Mouse (Mus musculus) liver, embryonic 16.5 days (tissue): Measurements from ENCODE around the gene Dlg3. TPM values are rescaled to one million over a fixed set of nuclear protein-coding genes. Genes with fewer than 3 reads are reported as not detected.
A peak's percentile ranks its signal among the peaks of the same experiment; 100 is the strongest.

ENCODE experiments used
- ATAC-seq: fragments of 200-750 bp; cut with Nextera tagmentation; 2 replicates; pipeline ENCODE4 v1.8.0; 2017; ENCODE audit warnings: low read depth, mild to moderate bottlenecking, moderate number of reproducible peaks, moderate library complexity
- H3K27ac ChIP-seq: fragments of 300-500 bp; sonication (generic); 2 replicates; pipeline ENCODE4 v1.5.1; 2014; ENCODE audit warnings: mild to moderate bottlenecking, low read length
- H3K27me3 ChIP-seq: fragments of 300-500 bp; sonication (generic); 2 replicates; pipeline ENCODE4 v1.6.1; 2014; ENCODE audit warnings: low read depth, low read length, mixed read lengths; ENCODE audit not compliant: control insufficient read depth, insufficient read depth
- H3K36me3 ChIP-seq: fragments of 300-500 bp; sonication (generic); 2 replicates; pipeline ENCODE4 v1.6.1; 2014; ENCODE audit warnings: mild to moderate bottlenecking; ENCODE audit not compliant: control insufficient read depth, insufficient read depth
- H3K4me1 ChIP-seq: fragments of 300-500 bp; sonication (generic); 2 replicates; pipeline ENCODE4 v1.6.1; 2014; ENCODE audit warnings: low read depth, low read length, mixed read lengths; ENCODE audit not compliant: control insufficient read depth
- H3K4me2 ChIP-seq: fragments of 300-500 bp; sonication (generic); 2 replicates; pipeline ENCODE4 v1.6.1; 2014; ENCODE audit warnings: low read depth, low read length, mixed read lengths
- H3K4me3 ChIP-seq: fragments of 300-500 bp; sonication (generic); 2 replicates; pipeline ENCODE4 v1.5.1; 2014; ENCODE audit warnings: low read depth, mild to moderate bottlenecking, low read length
- H3K9ac ChIP-seq: fragments of 300-500 bp; sonication (generic); 2 replicates; pipeline ENCODE4 v1.6.1; 2014; ENCODE audit warnings: low read depth, low read length
- H3K9me3 ChIP-seq: fragments of 300-500 bp; sonication (generic); replicated peaks from 2 replicates; pipeline ENCODE4 v1.6.1; 2016; ENCODE audit warnings: low read length; ENCODE audit not compliant: control insufficient read depth
- WGBS: fragments of 180-500 bp; shearing (Covaris S2); extraction: QIAGEN DNeasy Blood & Tissue Kit; methylation state at CpG from one replicate; pipeline ENCODE4 v1.1.7; 2014; ENCODE audit not compliant: insufficient replicate concordance; 5-methylcytosine and 5-hydroxymethylcytosine counted together
- polyA plus RNA-seq: library from polyadenylated mRNA; unstranded; fragments of >200 nt; fragmentation: Nextera tagmentation; extraction: Ambion mirVana; gene quantifications from 2 replicates; pipeline ENCODE4 v1.2.1, GENCODE M21; 2015

Dlg3 gene
- polyA plus RNA-seq, 1 experiment from 2014 or later, result 0.72 TPM

DNA sequence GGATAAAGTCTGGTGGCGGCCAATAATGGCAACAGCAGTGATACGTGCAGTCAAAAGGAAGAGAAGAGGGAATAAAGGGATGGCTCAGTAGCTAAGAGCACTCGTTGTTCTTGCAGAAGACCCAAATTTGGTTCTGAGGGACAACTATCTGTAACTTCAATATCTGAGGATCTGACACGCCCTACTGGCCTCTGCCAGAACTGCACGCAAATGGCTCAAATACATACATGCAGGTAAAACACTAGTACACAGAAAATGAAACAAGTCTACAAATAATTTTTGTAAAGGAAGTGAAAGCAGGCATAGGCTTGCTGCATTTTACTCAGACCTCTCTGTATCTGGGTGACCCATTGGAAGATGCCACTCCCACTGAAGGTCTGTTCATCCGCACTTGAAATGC lies 1.7 kb upstream of the Dlg3 start:
- H3K9me3 ChIP-seq, result no peaks in the 10 kb centered on the region
- no peak overlapping the region for H3K4me3 ChIP-seq
- no peaks in the 10 kb centered on the region for H3K4me1 ChIP-seq

DNA sequence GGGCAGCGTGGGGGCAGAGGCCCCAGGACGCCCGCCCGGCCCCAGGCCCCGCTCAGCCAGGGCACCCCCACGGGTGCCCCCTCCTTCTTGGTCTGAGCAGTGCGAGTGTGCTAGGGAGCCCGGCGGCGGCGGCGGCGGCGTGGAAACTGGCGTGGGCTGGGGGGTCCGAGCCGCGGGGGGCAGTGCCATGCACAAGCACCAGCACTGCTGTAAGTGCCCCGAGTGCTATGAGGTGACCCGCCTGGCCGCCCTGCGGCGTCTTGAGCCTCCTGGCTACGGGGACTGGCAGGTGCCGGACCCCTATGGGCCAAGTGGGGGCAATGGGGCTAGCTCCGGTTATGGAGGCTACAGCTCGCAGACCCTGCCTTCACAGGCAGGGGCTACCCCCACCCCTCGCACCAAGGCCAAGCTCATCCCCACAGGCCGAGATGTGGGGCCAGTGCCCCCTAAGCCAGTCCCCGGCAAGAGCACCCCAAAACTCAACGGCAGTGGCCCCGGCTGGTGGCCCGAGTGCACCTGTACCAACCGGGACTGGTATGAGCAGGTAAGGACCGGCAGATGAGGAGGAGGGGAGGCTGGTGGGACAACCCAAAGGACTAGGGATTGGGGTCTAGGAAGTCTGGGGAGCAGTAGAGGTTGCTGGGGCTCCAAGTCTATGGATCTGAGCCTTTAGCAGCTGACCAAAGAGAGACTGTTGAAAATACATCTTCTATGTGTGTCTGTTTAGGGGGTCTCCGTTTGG lies 534 bp downstream of the Dlg3 start:
- Histone ChIP-seq H3K36me3 (no peaks in the 10 kb centered on the region), H3K9me3 (no peaks in the 10 kb centered on the region), H3K27ac (no peak overlapping the region), H3K4me2 (peak overlapping the region; percentile 39), H3K4me3 (no peak overlapping the region), H3K27me3 (peaks cover 23% of the 10 kb centered on the region), H3K4me1 (no peaks in the 10 kb centered on the region), H3K9ac (no peak overlapping the region)
- 33% methylated on average over 26 of the region's 36 CpGs for WGBS
- ATAC-seq, result no peak

More for the DNA sequence above, 1.7 kb upstream of the Dlg3 start:
- H3K36me3 ChIP-seq, result no peaks in the 10 kb centered on the region
- no peak overlapping the region for H3K27ac ChIP-seq
- H3K9ac ChIP-seq, result no peak overlapping the region
- WGBS, result 57% methylated on average over 6 of the region's 6 CpGs
- H3K4me2 ChIP-seq, result no peak overlapping the region
- peaks cover 23% of the 10 kb centered on the region for H3K27me3 ChIP-seq
- no peak for ATAC-seq

DNA sequence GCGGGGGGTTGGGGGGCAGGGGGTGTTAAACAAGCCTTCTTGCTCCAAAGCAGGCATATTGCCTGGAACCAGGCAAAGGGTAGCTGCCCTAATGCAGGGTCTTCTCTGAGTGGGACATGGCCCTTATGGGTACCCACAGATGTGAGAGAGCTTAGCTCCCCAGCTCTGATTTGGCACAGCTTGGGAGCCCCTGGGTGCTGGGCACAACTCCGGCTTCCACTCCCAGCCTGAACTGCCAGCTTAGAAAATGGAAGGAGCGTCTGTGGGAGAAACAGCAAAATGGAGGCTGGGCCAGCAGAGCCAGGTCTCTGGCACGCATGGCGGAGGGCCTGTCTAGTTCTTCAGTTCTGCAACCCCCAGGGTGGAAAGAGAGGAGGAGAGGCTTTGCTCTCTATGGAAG lies 1.8 kb downstream of the Dlg3 start:
- H3K27me3 ChIP-seq, result peaks cover 23% of the 10 kb centered on the region
- no peak overlapping the region for H3K27ac ChIP-seq
- no peaks in the 10 kb centered on the region for H3K9me3 ChIP-seq
- 59% methylated on average over 5 of the region's 5 CpGs for WGBS
- no peak overlapping the region for H3K4me2 ChIP-seq
- ATAC-seq, result no peak
- no peaks in the 10 kb centered on the region for H3K36me3 ChIP-seq
- no peak overlapping the region for H3K4me3 ChIP-seq
- no peak overlapping the region for H3K9ac ChIP-seq
- no peaks in the 10 kb centered on the region for H3K4me1 ChIP-seq

DNA sequence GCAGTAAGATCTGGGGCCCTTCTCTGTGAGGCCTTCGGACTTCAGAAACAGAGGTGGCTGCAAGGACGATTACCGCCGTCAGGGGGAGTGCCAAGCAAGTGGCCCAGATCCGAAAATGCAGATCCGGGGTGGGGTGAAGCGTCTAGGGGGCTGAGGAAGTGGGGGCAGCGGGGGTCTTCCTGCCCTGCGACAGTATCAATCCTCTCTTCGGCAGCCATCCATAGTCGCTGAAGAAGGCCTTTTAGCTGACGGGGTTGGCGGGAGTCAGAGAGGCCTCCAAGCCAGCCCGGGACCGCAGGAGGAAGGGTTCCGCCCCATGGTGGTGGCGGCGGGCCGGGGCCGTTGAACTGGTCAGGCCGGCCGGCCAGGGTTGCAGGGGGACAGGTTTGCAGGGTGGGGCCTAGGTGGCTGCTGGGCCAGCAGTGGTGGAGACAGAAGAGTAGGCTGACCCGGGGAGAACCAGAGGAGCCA lies 6.9 kb downstream of the Dlg3 start:
- no peaks in the 10 kb centered on the region for H3K36me3 ChIP-seq
- no peak for ATAC-seq
- no peaks in the 10 kb centered on the region for H3K9me3 ChIP-seq
- H3K9ac ChIP-seq, result peak overlapping the region; percentile 37; the same call in 1 of the 2 replicates
- H3K27ac ChIP-seq, result no peak overlapping the region
- no peaks in the 10 kb centered on the region for H3K4me1 ChIP-seq
- peak overlapping the region; percentile 53 for H3K4me3 ChIP-seq
- WGBS, result 17% methylated on average over 23 of the region's 23 CpGs
- no peaks in the 10 kb centered on the region for H3K27me3 ChIP-seq
- H3K4me2 ChIP-seq, result peak overlapping the region; percentile 53

DNA sequence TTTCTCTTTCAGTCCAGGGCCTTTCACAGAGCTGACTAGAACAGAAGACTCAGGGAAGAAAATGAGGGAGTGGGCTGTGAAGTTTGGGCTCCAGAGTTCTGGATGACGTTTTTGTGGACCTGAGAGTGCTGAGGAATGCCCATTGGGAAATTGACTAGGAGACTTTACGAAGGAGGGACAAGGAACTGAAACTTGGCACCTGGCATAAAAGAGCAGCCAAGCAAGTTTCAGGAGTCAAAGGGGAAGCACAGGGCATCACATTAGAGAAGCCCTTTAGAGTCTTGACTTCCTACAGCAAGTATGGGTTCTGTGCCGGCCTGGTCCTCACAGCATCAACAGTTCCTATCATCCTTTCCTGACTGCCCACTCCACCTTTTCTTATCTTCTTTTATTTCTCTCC lies 7.9 kb downstream of the Dlg3 start:
- ATAC-seq, result no peak
- H3K27me3 ChIP-seq, result no peaks in the 10 kb centered on the region
- no peaks in the 10 kb centered on the region for H3K9me3 ChIP-seq
- H3K4me1 ChIP-seq, result no peaks in the 10 kb centered on the region
- H3K4me2 ChIP-seq, result no peak overlapping the region
- no peak overlapping the region for H3K4me3 ChIP-seq
- no peak overlapping the region for H3K27ac ChIP-seq
- no peaks in the 10 kb centered on the region for H3K36me3 ChIP-seq
- no peak overlapping the region for H3K9ac ChIP-seq
- 70% methylated on average over 3 of the region's 3 CpGs for WGBS

DNA sequence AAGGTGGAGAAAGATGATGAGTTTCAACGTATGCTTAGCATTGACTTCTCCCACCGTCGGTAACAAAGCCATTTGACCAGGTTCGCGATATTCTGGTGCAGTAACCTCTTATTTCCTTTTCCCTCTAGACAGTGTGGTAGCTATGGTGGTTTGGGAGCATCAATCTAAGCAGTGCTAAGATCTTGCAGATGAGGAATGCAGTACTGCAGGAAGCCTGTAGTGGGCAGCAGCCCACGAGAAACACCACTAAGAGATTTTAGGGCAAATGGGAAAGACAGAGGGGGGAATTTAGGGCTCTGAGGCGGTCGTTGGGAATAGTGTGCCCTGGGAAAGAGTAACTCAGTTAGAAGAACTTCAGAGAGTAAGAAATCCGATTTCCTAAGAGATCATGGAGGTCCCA lies 9.0 kb downstream of the Dlg3 start:
- ATAC-seq, result 0 out of 2 replicates have a peak, but pooled peaks have one; percentile 25
- Histone ChIP-seq H3K36me3 (no peaks in the 10 kb centered on the region), H3K27ac (no peak overlapping the region), H3K9me3 (no peaks in the 10 kb centered on the region), H3K4me1 (no peaks in the 10 kb centered on the region), H3K27me3 (no peaks in the 10 kb centered on the region), H3K9ac (no peak overlapping the region), H3K4me2 (peak overlapping the region; percentile 47), H3K4me3 (peak overlapping the region; percentile 55)
- WGBS, result 14% methylated on average over 9 of the region's 9 CpGs

DNA sequence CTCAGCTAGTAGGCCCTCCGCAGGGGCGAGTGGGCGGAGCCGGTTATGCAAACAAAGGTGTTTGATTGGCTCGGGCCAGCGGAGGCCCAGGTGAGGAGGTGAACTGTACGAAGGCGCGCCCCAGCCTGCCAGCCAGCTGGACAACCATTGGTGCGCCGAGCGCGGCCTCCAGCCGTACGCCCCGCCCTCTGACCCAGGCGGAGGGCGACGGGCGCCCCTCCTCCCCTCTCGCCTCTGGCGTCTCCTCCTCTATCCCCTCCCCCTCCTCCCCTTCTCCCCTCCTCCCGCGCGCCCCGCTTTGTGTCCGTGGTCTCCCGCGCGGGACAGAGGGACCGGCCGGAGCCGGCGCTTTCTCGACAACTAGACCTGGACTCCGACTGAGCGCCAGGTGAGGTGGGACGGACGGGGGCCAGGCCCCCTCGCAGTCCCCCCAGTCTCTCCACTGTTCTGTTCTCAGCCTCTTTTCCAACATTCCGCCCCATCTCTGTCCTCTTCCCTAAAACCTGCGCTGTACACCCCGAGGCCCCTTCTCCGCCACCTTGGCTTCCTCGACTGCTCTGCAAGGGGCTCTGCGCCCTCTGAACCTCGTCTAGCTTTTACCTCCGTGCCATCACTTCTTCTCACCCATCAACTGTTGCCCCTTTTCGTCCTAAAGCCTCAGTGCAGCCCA lies 9.6 kb downstream of the Dlg3 start:
- H3K36me3 ChIP-seq, result no peaks in the 10 kb centered on the region
- no peak overlapping the region for H3K27ac ChIP-seq
- no peaks in the 10 kb centered on the region for H3K4me1 ChIP-seq
- no peaks in the 10 kb centered on the region for H3K9me3 ChIP-seq
- 0 out of 2 replicates have a peak overlapping the region, but pooled peaks have one; percentile 8 for H3K9ac ChIP-seq
- WGBS, result 10% methylated on average over 37 of the region's 49 CpGs
- no peaks in the 10 kb centered on the region for H3K27me3 ChIP-seq
- ATAC-seq, result peak; percentile 96
- H3K4me3 ChIP-seq, result peak overlapping the region; percentile 55
- H3K4me2 ChIP-seq, result peak overlapping the region; percentile 47

DNA sequence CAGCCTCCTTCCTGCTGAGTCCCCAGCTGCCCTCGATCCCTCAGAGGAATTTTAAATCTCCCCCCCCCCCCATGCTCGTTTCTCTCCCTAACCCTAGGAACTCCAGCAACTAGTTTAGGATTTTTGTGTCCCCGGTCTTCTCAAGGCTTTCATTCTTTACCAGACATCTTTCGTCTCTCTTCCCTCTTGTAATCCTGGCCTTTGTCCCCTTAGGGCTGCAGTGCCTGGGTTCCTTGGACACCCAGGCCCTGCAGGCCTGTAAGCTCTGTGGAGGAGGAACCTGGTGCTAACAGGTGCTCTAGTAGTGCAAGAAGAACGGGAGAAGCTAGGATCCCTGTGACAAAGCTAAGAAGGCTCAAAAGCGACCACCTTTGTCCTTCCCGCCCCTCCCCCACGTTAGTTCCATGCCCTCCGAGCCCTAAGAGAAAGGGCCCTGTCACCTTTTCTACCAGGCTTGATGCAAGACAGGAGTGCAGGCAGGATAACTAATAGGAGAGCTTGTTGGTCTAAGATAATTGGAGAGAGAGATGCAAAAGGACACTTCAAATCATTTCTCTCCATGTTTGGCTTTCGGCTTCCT lies 10.2 kb downstream of the Dlg3 start:
- no peak overlapping the region for H3K9ac ChIP-seq
- WGBS, result 22% methylated on average over 10 of the region's 10 CpGs

DNA sequence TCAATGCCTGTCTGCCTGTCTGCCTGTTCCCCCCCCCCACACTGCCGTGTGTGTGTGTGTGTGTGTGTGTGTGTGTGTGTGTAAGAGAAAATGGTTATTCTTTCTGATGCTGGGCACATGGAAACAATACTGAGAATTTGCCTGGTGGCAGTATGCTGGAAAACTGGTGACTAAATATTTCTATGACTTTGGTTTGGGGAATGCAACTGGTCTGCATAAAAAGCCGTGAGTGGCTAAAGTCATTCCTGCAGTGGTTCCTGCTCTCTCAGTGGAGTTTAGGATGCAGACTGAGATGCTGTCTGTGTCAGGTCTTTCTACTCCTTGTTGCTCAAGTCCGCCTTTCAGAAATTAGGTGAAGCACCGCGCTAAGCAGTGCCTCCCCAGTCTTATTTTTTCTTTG lies 10.9 kb downstream of the Dlg3 start:
- H3K4me2 ChIP-seq, result 0 out of 2 replicates have a peak overlapping the region, but pooled peaks have one; percentile 24
- no peak overlapping the region for H3K4me3 ChIP-seq
- ATAC-seq, result no peak

More for the DNA sequence above, 10.2 kb downstream of the Dlg3 start:
- Histone ChIP-seq H3K4me1 (no peaks in the 10 kb centered on the region), H3K4me2 (peak overlapping the region; percentile 47), H3K27me3 (no peaks in the 10 kb centered on the region), H3K36me3 (no peaks in the 10 kb centered on the region), H3K9me3 (no peaks in the 10 kb centered on the region), H3K4me3 (peak overlapping the region; percentile 55), H3K27ac (no peak overlapping the region)
- no peak for ATAC-seq

More for the DNA sequence above, 10.9 kb downstream of the Dlg3 start:
- Histone ChIP-seq H3K27me3 (no peaks in the 10 kb centered on the region), H3K36me3 (no peaks in the 10 kb centered on the region), H3K4me1 (no peaks in the 10 kb centered on the region), H3K9ac (no peak overlapping the region), H3K9me3 (no peaks in the 10 kb centered on the region), H3K27ac (no peak overlapping the region)
- 42% methylated on average over 5 of the region's 5 CpGs for WGBS
